Mouse (Mus musculus) midbrain, embryonic 14.5 days (tissue): ENCODE results near the gene Gdf15. TPM values are rescaled to one million over a fixed set of nuclear protein-coding genes. Genes with fewer than 3 reads are reported as not detected.

Experiments
- ATAC-seq: fragments of 200-750 bp; cut with Nextera tagmentation; 2 replicates; pipeline ENCODE4 v1.8.0; 2017; ENCODE audit warnings: moderate number of reproducible peaks, moderate library complexity; ENCODE audit not compliant: low FRiP score, low TSS enrichment
- DNase-seq: peaks from one replicate; pipeline ENCODE4 v3.0.0-alpha.2; 2015
- H3K27ac ChIP-seq: fragments of 300-500 bp; sonication (generic); replicated peaks from 2 replicates; pipeline ENCODE4 v1.5.1; 2014; ENCODE audit warnings: mild to moderate bottlenecking, low read depth, low read length, moderate library complexity
- H3K27me3 ChIP-seq: fragments of 300-500 bp; sonication (generic); 2 replicates; pipeline ENCODE4 v1.6.1; 2014; ENCODE audit warnings: low read length, control low read depth, mixed read lengths; ENCODE audit not compliant: control insufficient read depth, insufficient read depth
- H3K36me3 ChIP-seq: fragments of 300-500 bp; sonication (generic); 2 replicates; pipeline ENCODE4 v1.6.1; 2014; ENCODE audit warnings: low read length, control low read depth; ENCODE audit not compliant: control insufficient read depth, insufficient read depth
- H3K4me1 ChIP-seq: fragments of 300-500 bp; sonication (generic); 2 replicates; pipeline ENCODE4 v1.6.1; 2014; ENCODE audit warnings: mild to moderate bottlenecking, antibody characterized with exemption, low read length, control low read depth; ENCODE audit not compliant: control insufficient read depth, insufficient read depth
- H3K4me2 ChIP-seq: fragments of 300-500 bp; sonication (generic); 2 replicates; pipeline ENCODE4 v1.6.1; 2014; ENCODE audit warnings: mild to moderate bottlenecking, low read length, moderate library complexity
- H3K4me3 ChIP-seq: fragments of 300-500 bp; sonication (generic); replicated peaks from 2 replicates; pipeline ENCODE4 v1.5.1; 2014; ENCODE audit warnings: low read depth, low read length
- H3K9ac ChIP-seq: fragments of 300-500 bp; sonication (generic); replicated peaks from 2 replicates; pipeline ENCODE4 v1.6.1; 2014; ENCODE audit warnings: mild to moderate bottlenecking, low read length, moderate library complexity
- H3K9me3 ChIP-seq: fragments of 300-500 bp; sonication (generic); 2 replicates; pipeline ENCODE4 v1.6.1; 2016; ENCODE audit warnings: low read length, control low read depth, mixed read lengths; ENCODE audit not compliant: control insufficient read depth
- WGBS: fragments of 180-500 bp; shearing (Covaris S2); extraction: QIAGEN DNeasy Blood & Tissue Kit; methylation state at CpG from one replicate; pipeline ENCODE4 v1.1.7; 2014; 5-methylcytosine and 5-hydroxymethylcytosine counted together
- polyA plus RNA-seq: library from polyadenylated mRNA; unstranded; fragments of >200 nt; fragmentation: Nextera tagmentation; extraction: Ambion mirVana; gene quantifications from 2 replicates; pipeline ENCODE4 v1.2.1, GENCODE M21; 2014

Gene Gdf15
- polyA plus RNA-seq, 1 experiment from 2014 or later, result 0.20 TPM

- peak overlapping the region; percentile 13; the same call in 1 of the 2 replicates for H3K9ac ChIP-seq
- WGBS, result 2% methylated on average over 26 of the region's 26 CpGs
- peaks cover 13% of the 10 kb centered on the region for H3K36me3 ChIP-seq
- H3K4me1 ChIP-seq, result peaks cover 52% of the 10 kb centered on the region
- H3K4me2 ChIP-seq, result peak overlapping the region; percentile 53
- H3K27ac ChIP-seq, result peak overlapping the region; percentile 86
- peak; percentile 97 for DNase-seq
- H3K9me3 ChIP-seq, result no peaks in the 10 kb centered on the region
- ATAC-seq, result peak; percentile 79
- H3K27me3 ChIP-seq, result no peaks in the 10 kb centered on the region
- 0 out of 2 replicates have a peak overlapping the region, but pooled peaks have one; percentile 13 for H3K4me3 ChIP-seq
Measured at GRCm38 (mm10) chr8:70601271-70601649, 31.0 kb downstream of the Gdf15 start.

- H3K27ac ChIP-seq, result peak overlapping the region; percentile 86
- peaks cover 18% of the 10 kb centered on the region for H3K36me3 ChIP-seq
- WGBS, result 10% methylated on average over 10 of the region's 10 CpGs
- peak; percentile 49 for DNase-seq
- peak overlapping the region; percentile 53 for H3K4me2 ChIP-seq
- 0 out of 2 replicates have a peak, but pooled peaks cover under 1% of the 10 kb centered on the region for H3K27me3 ChIP-seq
- H3K4me3 ChIP-seq, result 0 out of 2 replicates have a peak overlapping the region, but pooled peaks have one; percentile 13
- H3K9ac ChIP-seq, result peak overlapping the region; percentile 13; the same call in 1 of the 2 replicates
- peak; percentile 10 for ATAC-seq
- H3K4me1 ChIP-seq, result peaks cover 52% of the 10 kb centered on the region
- no peaks in the 10 kb centered on the region for H3K9me3 ChIP-seq
Measured at GRCm38 (mm10) chr8:70600473-70601270, 31.6 kb downstream of the Gdf15 start.

GRCm38 (mm10) chr8:70599507-70600290 is 32.6 kb downstream of the Gdf15 start:
- WGBS, result 84% methylated on average over 12 of the region's 12 CpGs
- peak overlapping the region; percentile 86; the same call in 1 of the 2 replicates for H3K27ac ChIP-seq

GRCm38 (mm10) chr8:70598722-70599121 is 33.5 kb downstream of the Gdf15 start:
- Histone ChIP-seq H3K4me1 (peaks cover 55% of the 10 kb centered on the region), H3K27ac (peak overlapping the region; percentile 52; the same call in 1 of the 2 replicates), H3K9me3 (no peaks in the 10 kb centered on the region), H3K9ac (peak overlapping the region; percentile 57; the same call in 1 of the 2 replicates), H3K27me3 (0 out of 2 replicates have a peak, but pooled peaks cover 5% of the 10 kb centered on the region), H3K4me3 (peak overlapping the region; percentile 39), H3K36me3 (peaks cover 18% of the 10 kb centered on the region), H3K4me2 (peak overlapping the region; percentile 68)
- 12% methylated on average over 10 of the region's 10 CpGs for WGBS
- ATAC-seq (no peak), DNase-seq (peak; percentile 46)

More at GRCm38 (mm10) chr8:70599507-70600290, 32.6 kb downstream of the Gdf15 start:
- Histone ChIP-seq H3K9me3 (no peaks in the 10 kb centered on the region), H3K4me1 (peaks cover 59% of the 10 kb centered on the region), H3K27me3 (0 out of 2 replicates have a peak, but pooled peaks cover 5% of the 10 kb centered on the region), H3K4me3 (no peak overlapping the region), H3K9ac (peak overlapping the region; percentile 29; the same call in 1 of the 2 replicates), H3K4me2 (no peak overlapping the region), H3K36me3 (peaks cover 18% of the 10 kb centered on the region)
- DNase-seq (no peak), ATAC-seq (no peak)

- H3K9me3 ChIP-seq, result no peaks in the 10 kb centered on the region
- peak; percentile 41 for ATAC-seq
- peaks cover 55% of the 10 kb centered on the region for H3K4me1 ChIP-seq
- WGBS, result under 1% methylated on average over 29 of the region's 29 CpGs
- peak overlapping the region; percentile 39 for H3K4me3 ChIP-seq
- peaks cover 18% of the 10 kb centered on the region for H3K36me3 ChIP-seq
- H3K27me3 ChIP-seq, result 0 out of 2 replicates have a peak, but pooled peaks cover 5% of the 10 kb centered on the region
- peak overlapping the region; percentile 52; the same call in 1 of the 2 replicates for H3K27ac ChIP-seq
- DNase-seq, result peak; percentile 89
- peak overlapping the region; percentile 57 for H3K9ac ChIP-seq
- H3K4me2 ChIP-seq, result peak overlapping the region; percentile 68
Measured at GRCm38 (mm10) chr8:70598283-70598682, 34.0 kb downstream of the Gdf15 start.

- Histone ChIP-seq H3K9me3 (no peaks in the 10 kb centered on the region), H3K27ac (peak overlapping the region; percentile 41; the same call in 1 of the 2 replicates), H3K4me3 (peak overlapping the region; percentile 39), H3K4me2 (peak overlapping the region; percentile 68), H3K36me3 (peaks cover 18% of the 10 kb centered on the region), H3K9ac (peak overlapping the region; percentile 57), H3K4me1 (peaks cover 55% of the 10 kb centered on the region), H3K27me3 (0 out of 2 replicates have a peak, but pooled peaks cover 5% of the 10 kb centered on the region)
- DNase-seq (no peak), ATAC-seq (no peak)
- 6% methylated on average over 61 of the region's 68 CpGs for WGBS
Measured at GRCm38 (mm10) chr8:70597417-70598272, 34.6 kb downstream of the Gdf15 start.

GRCm38 (mm10) chr8:70596775-70597416 is 35.4 kb downstream of the Gdf15 start:
- Histone ChIP-seq H3K9ac (0 out of 2 replicates have a peak overlapping the region, but pooled peaks have one; percentile 57), H3K27me3 (0 out of 2 replicates have a peak, but pooled peaks cover 5% of the 10 kb centered on the region), H3K4me3 (peak overlapping the region; percentile 39; the same call in 1 of the 2 replicates), H3K27ac (no peak overlapping the region), H3K9me3 (no peaks in the 10 kb centered on the region), H3K36me3 (peaks cover 15% of the 10 kb centered on the region), H3K4me2 (peak overlapping the region; percentile 68), H3K4me1 (peaks cover 55% of the 10 kb centered on the region)
- 89% methylated on average over 17 of the region's 17 CpGs for WGBS
- ATAC-seq (no peak), DNase-seq (peak; percentile 29)
